Mouse (Mus musculus) retina, postnatal 1 day (tissue): ENCODE measurements at regions not wholly inside any gene's neighbourhood (a gene's known extent, or its start where the extent isn't known, plus 50 kb on each side); places are given as distances from the start of the nearest gene placed in this dataset.

Source experiments
- DNase-seq: peaks from one replicate; pipeline ENCODE4 v3.0.0-alpha.2; 2012

- no peak for DNase-seq
Observed at GRCm38 (mm10) chr15:51583636-51584035, 2301.1 kb upstream of the Gm7489 start.

GRCm38 (mm10) chr15:51586146-51586545, 2298.6 kb upstream of the Gm7489 start:
- no peak for DNase-seq

GRCm38 (mm10) chr15:51591406-51592068, 2293.2 kb upstream of the Gm7489 start:
- peak; percentile 31 for DNase-seq

DNA sequence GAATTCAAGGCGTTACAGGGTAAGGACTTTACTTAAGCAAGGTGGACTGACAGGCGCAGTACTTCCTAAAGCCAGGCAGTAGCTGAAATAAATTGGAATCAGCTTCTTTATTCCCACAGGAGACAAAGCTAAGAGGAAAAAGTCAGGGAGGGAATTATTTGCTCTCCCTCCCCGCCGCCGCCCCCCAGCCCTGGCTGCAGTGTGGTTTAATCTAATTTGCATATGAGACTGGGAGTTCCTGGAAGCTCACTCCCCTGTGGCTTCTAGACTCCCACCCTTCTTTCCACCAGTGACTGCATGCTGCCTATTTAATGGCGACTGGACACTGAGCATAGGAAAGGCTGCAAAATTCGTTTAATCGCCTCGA, 2292.7 kb upstream of the Gm7489 start:
- DNase-seq, result peak; percentile 15

DNA sequence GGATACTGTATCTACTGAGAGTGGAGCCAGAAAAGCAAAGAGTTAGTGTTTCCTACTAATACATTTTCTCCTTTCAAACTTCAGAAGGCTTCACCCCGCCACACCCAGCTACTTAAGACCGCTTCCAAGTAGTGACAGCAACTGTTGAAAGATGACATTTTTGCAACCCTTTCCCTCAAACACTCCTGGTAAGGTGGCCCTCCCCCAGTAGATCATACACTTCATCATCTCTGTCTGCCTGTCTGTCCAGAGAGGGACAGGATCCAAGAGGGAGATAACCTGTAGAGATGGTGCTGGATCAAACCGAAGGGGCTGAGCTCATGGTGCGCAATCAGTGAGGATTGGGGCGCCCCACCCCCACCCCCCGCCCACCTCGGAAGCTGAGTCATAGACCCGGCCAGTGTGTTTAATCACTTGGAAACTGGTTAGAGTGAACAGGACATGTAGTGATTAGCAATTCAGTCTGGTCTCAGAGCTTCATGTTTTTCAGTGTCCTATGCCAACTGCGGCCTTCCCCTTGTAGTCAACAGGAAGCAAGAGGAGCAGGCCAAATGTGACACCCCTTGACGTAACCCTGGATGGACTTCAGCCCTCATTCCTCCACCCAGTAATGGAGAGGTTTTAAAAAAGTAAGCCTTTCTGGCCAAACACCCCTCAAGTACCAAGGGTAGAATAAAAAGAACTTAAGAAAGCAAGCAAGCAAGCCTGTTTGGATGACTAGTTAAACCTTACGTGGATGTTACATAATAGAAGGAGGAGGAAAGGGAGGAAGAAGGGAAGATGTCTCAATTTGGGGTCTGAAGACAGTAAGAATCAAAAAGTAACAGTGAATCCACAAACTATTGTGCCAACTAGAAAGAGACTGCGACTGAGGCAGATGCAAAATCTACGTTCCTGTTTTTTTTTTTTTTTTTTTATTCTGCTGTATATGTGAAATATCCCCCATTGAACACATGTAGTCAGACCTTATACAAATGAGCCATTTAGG, 2291.9 kb upstream of the Gm7489 start:
- DNase-seq, result peak; percentile 33

- no peak for DNase-seq
Observed at GRCm38 (mm10) chr15:51594060-51594459, 2290.6 kb upstream of the Gm7489 start.

DNA sequence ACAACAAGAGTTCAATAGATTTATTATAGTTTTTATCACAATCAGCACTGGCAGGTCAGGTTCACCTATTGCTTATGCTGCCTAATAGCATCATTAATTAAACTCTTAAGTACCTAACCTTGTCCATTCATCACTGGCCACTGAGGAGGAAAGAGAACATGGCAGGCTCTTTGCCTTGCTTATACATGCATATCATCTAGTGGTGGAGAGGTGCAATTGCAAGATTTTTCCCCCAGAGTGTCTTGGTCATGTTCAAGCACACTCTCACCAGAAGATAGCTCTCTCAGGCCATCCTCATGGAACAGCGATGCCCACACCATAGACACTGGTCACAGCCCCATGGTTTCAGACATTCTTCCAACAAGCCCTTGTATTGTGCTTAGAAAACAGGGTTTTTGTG, 2289.1 kb upstream of the Gm7489 start:
- DNase-seq, result peak; percentile 16

GRCm38 (mm10) chr15:51597841-51598240, 2286.9 kb upstream of the Gm7489 start:
- no peak for DNase-seq

DNA sequence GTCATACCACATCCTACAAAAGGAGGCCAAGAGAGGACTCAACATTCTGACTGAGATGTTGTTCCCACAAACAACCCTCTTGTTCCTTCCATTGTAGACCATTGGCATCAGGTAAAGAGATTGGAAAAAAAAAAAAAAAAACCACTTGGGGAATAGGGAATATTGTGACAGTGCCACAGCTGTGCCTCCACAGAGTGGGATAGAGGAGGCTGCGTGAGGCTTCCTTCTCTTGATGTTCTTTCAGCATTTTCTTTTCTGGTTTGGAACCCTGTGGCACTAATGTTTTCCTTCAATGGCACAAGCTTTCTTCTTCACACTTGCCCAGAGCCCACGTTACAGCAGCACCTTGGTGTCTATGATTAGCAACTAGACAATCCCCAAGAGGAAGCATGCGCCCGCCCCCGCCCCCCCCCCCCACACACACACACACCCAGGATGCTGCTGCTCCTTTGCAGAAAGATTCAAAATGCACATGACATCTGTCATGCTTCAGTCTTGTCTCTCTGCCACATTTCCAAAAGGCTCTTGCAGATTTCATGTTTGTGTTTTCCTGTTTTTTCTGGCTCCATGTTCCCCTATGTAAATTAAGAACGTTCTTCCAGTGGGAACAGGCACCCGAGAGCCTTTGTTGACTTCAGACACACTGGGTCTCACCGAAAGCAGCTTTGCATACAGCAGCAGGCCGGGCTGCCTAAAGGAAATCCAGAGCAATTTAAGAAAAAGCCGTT, 2283.4 kb upstream of the Gm7489 start:
- no peak for DNase-seq

DNA sequence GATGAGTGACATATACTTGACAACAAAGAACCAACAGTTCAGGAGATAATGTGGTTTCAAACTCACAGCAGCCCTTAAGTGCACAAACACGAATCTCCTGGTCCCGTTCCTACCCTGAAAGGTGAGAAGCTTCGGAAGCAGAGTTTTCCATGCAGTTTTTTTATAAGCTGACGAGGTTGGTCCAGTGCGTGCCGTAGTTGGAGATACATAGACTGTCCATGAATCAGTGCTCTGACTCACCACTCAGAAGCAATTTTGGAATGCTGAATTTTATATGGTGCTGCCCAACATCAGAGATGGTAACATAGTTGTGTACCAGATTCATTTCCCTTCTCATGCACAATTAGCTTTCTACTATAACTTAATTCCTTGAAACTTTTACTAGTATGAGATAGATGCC, 2263.3 kb upstream of the Gm7489 start:
- DNase-seq, result no peak

- no peak for DNase-seq
Observed at GRCm38 (mm10) chr15:51627463-51627862, 2257.2 kb upstream of the Gm7489 start.

DNA sequence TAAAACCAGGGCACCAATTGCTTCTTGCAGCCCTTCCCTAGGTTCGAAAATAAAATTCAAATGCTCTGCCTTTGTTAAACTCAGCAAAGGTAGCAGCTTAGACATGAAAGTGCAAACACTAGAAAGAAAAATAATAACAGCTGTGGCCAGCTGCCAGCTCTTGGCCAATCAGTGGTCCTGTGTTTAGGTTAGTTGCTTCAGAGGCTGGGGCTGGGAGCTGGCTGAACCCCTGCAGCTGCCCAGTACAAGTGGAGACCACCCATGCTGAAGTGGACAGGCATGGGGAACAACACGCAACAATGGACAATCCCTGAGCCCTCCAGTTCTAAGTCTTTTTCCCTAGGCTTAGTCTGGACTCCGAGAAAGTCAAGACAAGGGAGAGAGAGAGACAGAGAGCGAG, 2256.2 kb upstream of the Gm7489 start:
- DNase-seq, result peak; percentile 86

- no peak for DNase-seq
Observed at GRCm38 (mm10) chr15:51631881-51632280, 2252.8 kb upstream of the Gm7489 start.

GRCm38 (mm10) chr15:51633068-51633467, 2251.6 kb upstream of the Gm7489 start:
- DNase-seq, result no peak

DNA sequence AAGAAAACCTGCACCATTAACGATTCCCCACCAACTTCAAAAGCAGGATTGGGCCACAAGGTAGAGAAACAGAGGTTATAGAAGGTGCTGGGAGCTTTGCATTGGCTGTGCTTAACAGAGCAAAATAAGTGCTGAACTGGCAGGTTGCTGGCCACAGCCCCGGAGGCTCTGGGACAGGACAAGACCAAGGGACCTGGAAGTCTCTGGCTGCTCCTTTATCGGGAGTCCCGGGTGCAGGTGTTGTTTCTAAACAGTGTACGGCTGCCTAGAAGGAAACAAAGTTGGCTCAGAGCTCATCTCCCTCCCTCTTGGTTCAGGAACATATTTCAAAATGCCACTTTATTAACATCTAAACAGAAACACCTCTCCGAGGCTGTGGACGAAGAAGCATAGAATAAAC, 2250.0 kb upstream of the Gm7489 start:
- peak; percentile 40 for DNase-seq

- DNase-seq, result peak; percentile 43
Observed at GRCm38 (mm10) chr15:51635129-51635920, 2249.4 kb upstream of the Gm7489 start.

DNA sequence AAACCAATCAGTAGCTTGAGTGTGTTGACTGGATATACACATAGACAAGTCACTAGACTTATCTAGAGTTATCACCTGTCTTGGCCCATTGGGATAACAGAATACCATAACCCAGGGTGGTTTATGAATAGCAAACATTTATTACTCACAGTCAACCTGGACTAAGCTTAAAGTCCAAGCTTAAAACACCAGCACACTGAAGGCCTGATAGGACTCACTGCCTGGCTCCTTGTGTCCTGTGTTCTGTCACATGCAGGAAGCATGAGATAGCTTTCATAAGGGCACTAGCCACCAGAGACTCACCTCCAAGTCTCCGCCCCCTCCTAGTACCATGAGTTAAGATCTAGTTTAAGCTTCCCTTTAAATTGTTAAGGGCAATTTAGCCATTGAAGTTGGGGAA, 2247.1 kb upstream of the Gm7489 start:
- no peak for DNase-seq

GRCm38 (mm10) chr15:51643772-51644311, 2240.9 kb upstream of the Gm7489 start:
- DNase-seq, result no peak

DNA sequence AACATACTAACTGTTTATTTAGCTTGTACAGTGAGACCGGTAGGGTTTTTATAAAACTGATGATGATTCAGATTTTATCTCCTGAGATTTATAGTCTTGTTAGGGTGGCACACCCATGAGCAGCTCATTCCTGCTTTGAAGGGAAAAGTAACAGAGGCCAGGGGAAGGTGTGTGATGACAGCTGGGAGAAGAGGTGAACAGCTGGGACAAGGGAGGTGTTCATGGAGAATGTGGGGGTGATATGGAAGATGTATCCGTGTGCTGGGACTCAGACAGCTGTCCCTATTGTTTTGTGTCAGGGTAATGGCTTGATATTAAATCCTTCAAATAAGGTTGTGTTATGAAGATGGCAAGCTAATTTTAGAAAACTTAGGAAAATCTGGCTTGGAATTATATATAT, 2238.4 kb upstream of the Gm7489 start:
- DNase-seq, result no peak

DNA sequence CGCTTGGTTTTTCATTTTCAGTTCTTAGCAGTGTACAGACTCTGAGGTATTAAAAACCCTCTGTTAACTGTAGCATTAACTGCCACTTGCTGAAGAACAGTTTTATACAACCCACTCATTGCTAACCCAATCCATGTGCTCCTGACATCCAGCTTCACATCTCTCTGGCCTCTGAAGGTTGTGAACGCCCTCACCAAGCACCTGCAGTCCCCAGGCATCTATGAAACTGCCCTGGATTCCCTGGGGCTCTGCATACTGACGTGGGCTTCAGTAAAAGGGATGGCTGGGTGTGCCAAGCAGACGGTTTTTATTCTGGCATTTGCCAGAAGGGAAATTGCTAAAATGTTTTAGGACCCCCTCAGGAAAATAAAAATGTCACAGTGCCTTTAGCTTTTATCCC, 2232.2 kb upstream of the Gm7489 start:
- no peak for DNase-seq

GRCm38 (mm10) chr15:51657621-51658020, 2227.1 kb upstream of the Gm7489 start:
- DNase-seq, result no peak

GRCm38 (mm10) chr15:51668340-51668739, 2216.4 kb upstream of the Gm7489 start:
- no peak for DNase-seq
